Mouse (Mus musculus) ovary, postnatal 14 days (tissue): Measurements from ENCODE around the gene Mfsd4a.
A peak's percentile ranks its signal among the peaks of the same experiment; 100 is the strongest.

ENCODE experiments used
- DNase-seq: peaks from one replicate; pipeline ENCODE4 v3.0.0; 2022; ENCODE audit warnings: low spot score

Mfsd4a gene

GRCm38 (mm10) chr1:132065475-132066172, 2.2 kb downstream of the Mfsd4a start:
- DNase-seq: no peak

GRCm38 (mm10) chr1:132065001-132065400, 2.9 kb downstream of the Mfsd4a start:
- DNase-seq: no peak

GRCm38 (mm10) chr1:132063096-132063495, 4.8 kb downstream of the Mfsd4a start:
- DNase-seq: no peak

GRCm38 (mm10) chr1:132061750-132062541, 5.9 kb downstream of the Mfsd4a start:
- no peak for DNase-seq

- DNase-seq: no peak
Measured at GRCm38 (mm10) chr1:132060036-132060769, 7.7 kb downstream of the Mfsd4a start.

GRCm38 (mm10) chr1:132058558-132058957, 9.3 kb downstream of the Mfsd4a start:
- no peak for DNase-seq

DNA sequence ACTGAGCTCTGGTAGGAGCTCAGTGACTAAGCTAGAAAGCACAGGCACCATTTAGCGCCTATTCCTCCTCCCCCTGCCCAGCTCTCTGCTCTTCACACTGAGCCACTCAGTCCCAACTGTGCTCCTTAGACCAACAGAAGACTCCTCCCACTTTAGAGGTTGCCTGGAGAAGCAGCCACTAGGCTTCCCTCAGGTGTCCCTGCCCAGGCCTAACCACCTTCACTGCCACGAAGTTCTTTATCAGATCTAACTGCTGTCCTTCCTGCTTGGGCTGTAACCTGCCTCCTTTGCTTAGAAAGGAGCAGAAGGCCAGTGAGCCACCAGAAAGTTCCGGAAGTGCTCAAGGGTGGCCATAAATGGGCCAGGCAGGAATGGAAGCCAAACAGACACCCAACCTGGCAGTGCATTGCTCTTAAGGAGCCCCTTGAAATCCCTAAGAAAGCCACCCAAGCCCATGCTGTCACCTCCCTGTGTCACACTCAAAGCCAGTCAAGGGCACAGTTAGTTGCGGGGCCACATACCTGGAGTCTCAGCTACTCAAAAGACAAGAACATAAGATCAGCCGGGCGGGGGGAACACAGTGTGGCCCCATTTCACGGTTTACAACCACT, 12.7 kb downstream of the Mfsd4a start:
- no peak for DNase-seq

GRCm38 (mm10) chr1:132054387-132054786, 13.5 kb downstream of the Mfsd4a start:
- DNase-seq: no peak

- no peak for DNase-seq
Measured at GRCm38 (mm10) chr1:132051746-132052145, 16.1 kb downstream of the Mfsd4a start.

DNA sequence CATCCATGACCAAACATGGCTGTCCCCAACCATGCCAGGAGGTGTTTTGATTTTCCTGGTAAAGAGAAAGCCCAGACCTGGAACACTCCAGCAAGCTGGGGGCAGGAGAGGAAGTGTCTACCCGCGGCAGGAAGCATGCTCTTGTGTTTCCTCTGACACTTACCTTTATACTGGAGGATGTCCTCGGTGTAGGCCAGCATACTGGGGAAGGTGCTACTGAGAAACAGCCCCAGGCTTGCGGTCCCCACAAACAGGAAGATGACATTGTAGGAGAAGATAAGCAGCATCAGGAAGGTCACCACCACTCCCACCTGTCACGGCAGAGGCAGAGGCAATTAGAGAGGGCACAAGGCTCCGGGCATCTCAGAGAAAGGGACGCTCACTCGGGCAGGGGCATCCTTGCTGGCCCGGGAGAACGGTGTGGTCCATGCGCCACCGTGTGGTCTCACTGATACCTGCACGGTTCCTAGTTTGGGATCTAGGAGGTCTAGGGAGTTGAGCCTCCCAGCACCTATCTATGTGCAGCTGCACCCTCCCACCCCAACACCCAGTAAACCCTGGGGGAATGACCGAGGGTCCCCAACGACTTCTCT, 21.6 kb downstream of the Mfsd4a start:
- peak; percentile 52 for DNase-seq

DNA sequence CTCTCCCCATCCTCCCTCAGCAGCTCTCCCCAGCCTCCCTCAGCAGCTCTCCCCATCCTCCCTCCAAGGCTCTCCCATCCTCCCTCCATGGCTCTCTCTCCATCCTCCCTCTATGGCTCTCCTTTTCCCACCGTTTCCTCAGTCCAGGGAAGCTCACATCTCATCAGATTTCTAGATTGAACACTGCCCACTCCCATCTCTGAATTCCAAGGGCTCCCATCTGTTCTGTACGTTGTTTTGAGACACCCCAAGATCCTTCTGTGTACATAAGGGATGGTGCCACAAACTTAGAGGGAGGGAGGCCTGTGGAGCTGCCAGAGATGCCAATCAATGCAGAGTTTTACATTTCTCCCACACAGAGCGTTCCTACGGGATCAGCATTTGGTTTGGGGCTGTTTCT, 24.1 kb downstream of the Mfsd4a start:
- DNase-seq: no peak

GRCm38 (mm10) chr1:132040201-132040621, 27.7 kb downstream of the Mfsd4a start:
- DNase-seq: no peak

DNA sequence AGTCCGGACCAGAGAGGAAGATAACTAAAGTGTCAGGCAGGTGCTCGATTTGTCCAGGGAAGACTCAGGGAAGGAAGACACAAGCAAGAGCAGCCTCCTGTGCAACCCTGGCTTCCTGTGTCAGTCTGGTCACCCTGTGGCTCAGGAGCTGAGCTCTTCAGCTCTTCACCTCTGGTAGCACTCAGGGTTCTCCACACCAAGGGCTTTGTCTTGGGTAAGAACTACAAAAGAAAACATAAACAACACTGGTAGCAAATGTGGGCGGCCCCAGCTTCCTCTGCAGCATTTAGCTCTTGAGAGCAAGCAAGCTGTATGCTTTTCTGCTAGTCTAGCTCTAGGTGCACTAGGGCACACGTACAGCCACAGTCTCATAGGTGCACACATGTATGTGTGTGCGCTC, 29.1 kb downstream of the Mfsd4a start:
- DNase-seq: no peak

- no peak for DNase-seq
Measured at GRCm38 (mm10) chr1:132037746-132038145, 30.1 kb downstream of the Mfsd4a start.

DNA sequence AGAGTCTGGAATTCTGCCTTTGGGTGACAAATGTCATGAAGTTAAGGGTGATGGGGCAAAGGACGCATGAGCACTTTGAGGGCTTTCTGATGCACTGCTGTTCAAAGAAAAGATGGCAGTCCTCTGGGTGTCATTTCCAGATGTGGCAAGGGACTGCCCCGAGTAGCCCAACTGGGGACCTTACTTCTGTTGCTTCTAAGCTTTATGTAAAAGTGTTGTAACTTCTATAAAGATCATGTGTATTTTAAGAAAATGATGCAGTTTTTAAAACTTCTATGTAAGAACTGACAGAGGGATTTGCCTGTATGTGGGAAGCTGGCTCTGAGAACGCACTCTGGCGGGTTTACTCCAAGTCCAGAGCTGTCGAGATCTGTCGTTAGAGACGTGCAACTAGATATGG, 35.7 kb downstream of the Mfsd4a start:
- DNase-seq: no peak

DNA sequence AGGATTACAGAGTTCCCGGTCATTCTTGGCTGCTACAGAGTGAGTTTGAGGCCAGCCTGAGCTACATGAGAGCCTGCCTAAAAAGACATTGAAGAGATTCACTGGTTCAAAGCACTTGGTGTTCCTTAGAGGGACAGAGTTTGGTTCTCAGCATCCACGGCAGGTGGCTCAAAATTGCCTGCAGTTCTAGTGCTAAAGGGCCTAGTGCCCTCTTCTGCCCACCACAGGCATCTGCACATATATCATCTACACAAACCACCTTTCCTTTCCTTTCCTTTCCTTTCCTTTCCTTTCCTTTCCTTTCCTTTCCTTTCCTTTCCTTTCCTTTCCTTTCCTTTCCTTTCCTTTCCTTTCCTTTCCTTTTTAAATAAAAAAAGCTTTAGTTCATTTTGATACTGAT, 37.3 kb downstream of the Mfsd4a start:
- DNase-seq: no peak

GRCm38 (mm10) chr1:132028413-132028812, 39.4 kb downstream of the Mfsd4a start:
- no peak for DNase-seq

DNA sequence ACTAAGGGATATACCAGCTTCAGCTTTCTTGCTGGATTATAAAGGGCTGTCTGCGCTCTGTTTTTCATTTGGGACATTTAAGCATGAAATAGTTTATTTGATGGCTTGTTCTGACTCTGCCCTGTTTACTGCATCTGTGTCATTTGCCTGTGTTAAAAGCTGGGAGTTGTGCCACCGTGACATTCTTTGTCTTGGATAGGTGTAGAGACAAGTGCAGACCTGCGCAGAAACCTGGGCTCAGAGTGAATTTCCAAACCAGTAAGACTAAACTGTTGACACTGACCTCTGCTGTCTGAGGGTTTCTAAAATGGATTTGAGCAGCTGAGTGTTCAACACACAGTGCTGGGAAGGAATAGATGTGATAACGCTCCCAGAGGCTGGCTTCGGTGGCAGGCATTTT, 39.9 kb downstream of the Mfsd4a start:
- DNase-seq: no peak

DNA sequence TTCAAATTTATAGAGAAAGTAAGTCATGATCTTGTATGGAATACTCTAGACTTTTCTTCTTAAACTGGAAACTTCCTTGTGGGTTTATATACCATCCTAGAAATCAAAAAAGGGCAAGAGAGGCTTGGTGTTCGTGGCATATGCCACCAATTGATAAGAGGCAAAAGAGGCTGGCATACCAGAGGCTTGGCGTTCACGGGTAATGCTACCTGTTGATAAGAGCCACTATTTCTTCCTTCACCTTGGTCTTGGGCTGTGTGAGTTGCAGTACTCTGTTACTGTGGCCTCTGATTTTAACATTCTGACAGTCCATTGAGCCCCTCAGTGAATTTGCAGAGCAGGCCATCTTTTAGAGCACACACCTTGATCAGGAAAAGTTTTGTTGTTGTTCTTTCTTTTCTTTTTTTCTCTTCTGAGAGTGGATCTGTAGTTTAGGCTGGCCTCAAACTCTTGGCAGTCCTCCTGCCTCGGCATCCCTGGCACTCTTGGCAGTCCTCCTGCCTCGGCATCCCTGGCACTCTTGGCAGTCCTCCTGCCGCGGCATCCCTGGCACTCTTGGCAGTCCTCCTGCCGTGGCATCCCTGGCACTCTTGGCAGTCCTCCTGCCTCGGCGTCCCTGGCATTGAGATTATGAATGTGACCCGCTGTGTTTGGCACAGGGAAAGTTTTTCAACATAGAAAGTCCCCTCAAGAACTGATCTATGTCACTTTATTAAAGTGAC, 40.8 kb downstream of the Mfsd4a start:
- DNase-seq: no peak

GRCm38 (mm10) chr1:132022107-132022506, 45.8 kb downstream of the Mfsd4a start:
- no peak for DNase-seq

DNA sequence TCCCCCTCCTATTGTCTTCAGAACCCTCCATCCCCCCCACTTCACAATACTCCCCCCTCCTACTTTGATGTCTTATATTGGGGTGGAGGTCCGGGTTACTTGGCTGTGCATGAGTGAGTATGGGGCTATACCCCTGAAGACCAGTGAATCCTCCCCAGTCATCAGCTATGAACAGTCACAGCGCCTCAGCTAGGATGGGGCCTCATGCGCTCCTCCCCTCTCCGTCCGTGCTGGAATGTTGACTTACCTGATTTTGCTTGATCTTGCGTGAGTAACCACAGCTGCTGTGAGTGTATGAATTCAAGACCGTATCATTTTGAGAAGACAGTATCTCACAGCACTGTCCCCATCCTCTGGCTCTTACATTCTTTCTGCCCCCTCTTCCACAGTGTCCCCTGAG, 48.0 kb downstream of the Mfsd4a start:
- DNase-seq: no peak
